Mouse (Mus musculus): ENCODE measurements around the gene Syna.
A peak's percentile ranks its signal among the peaks of the same experiment; 100 is the strongest.

Gene Syna

GRCm38 (mm10) chr5:134567445-134567844 is 7.5 kb upstream of the Syna start:
- no peak for DNase-seq

GRCm38 (mm10) chr5:134565696-134566095 is 5.7 kb upstream of the Syna start:
- DNase-seq = no peak

DNA sequence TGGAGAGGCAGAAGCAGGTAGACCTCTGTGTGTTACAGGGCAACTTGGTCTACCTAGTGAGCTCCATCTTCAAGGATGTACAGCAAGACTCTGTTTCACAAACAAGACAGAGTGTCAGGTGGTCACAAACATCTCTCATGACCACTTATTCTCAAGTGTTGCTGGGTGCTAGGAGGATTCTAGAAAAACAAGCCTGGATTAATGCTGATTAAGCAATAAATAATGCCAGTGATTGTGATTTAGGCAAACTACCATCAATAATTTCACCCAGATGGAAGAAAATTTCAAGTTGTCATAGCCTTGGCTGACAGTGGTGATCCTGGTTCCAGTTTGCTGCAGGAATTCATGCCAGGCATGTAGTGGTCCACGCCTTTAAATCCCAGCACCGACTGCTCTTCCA is 4.3 kb upstream of the Syna start:
- no peak for DNase-seq

- no peak for DNase-seq
Observed at GRCm38 (mm10) chr5:134560450-134561171, 640 bp upstream of the Syna start.

GRCm38 (mm10) chr5:134555463-134556164 is 4.4 kb downstream of the Syna start:
- DNase-seq = peak in 1 of 2 experiments; percentile 18

GRCm38 (mm10) chr5:134553951-134554546 is 5.9 kb downstream of the Syna start:
- DNase-seq = no peak

- peak; percentile 77 to 82 for DNase-seq
Observed at GRCm38 (mm10) chr5:134552110-134552972, 7.6 kb downstream of the Syna start, which contains the start of gene Clip2. TSS of gene Clip2 (minus strand) at chr5:134552434.

DNA sequence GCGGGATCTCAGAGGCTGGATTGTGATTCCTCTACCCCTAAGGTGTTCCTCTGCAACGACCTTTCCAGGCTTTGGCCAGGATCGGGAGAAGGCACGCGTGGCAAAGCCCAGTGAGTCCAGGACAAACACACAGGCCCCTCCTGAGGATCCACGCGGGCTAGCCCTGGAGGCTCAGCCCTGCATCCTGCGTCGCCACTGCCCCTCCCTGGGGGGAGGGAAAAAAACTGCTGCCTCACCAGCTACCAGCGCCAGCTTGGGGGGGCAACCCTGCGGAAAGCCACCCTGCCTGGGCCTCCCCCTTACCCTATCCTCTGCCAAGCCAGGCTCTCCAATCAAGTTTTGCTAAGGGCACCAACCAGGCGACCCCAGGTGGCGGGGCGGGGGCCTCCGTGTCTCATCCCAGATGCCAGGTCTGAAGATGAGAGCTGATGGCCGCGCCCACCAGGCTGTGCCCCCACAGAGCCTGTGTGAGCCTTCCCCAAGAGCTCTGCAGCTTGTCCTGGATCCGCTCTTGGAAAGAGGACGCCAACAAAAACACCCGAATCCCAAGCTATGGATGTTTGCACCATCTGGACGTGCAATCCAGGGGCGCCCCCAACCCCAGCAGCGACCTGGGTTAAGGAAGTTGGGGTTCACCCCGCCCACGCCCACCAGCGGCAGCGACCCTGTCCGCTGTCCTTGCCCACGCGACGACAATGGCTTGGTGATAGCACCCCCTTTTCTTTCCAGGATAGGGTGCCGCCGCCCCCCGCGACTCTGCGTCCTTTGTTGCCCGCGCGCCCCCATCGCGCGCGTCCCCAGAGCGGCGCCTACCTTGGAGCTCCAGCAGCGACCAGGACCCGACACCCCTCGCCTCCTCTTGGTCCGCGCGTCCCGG is 8.5 kb downstream of the Syna start:
- peak; percentile 32 to 52 for DNase-seq

DNA sequence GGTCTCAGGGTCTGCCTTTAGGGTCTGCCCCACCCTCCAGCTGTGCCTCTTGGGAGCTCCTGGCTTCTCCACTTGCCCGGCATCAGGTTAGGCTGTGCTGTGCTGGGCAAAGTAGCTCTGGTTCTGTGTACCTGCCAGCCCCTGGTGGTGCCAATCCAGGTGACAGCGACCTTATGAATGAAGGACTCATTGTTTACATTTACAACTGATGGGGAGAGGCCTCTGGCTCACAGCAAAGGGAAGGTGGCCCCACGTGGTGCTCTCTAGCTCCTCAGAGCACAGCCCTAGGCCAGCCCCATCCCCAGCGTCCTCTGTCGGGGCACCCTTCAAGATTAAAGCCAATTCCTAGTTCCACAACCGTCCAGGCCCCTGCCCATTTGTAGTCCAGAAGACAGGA is 9.1 kb downstream of the Syna start:
- peak in 1 of 2 experiments; percentile 15 for DNase-seq

DNA sequence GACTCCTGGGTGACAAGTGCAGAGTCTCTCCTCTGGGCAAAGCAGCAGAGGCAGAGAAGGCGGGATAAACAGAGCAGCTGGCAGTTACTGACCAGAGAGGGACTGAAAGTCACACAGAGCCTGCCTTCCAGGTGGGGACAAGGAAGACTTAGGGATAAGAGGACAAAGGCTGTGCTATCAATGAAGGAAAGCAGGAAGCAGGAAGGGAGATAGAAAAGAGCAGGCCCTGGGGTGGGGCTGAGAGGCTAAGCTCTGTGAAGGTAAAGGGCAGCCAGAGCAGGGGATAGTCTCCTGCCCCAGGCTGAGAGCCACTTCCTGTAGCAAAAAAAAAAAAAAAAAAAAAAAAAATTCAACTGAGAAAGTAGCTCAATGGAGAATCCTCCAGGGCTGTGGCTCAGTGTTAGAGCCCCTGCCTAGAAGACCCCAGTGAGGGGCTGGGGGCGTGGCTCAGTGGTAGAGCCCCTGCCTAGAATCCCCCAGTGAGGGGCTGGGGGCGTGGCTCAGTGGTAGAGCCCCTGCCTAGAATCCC is 10.3 kb downstream of the Syna start:
- no peak for DNase-seq

- no peak for DNase-seq
Observed at GRCm38 (mm10) chr5:134548306-134548705, 11.7 kb downstream of the Syna start.

GRCm38 (mm10) chr5:134546790-134547189 is 13.2 kb downstream of the Syna start:
- DNase-seq = no peak

DNA sequence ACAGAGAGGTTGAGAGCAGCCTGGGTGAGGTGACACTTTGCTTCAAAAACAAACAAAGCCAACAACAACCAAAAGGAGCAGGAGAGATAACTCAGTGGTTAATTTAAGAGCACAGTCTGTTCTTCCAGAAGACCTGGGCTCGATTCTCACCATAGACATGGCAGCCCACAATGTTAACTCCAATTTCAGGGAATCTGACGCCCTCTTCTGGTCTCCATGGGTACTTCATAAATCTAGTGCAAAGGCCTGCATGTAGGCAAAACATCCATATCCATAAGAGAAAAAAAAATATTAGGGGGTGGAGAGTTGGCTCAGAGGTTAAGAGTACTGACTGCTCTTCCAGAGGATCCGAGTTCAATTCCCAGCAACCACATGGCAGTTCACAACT is 14.7 kb downstream of the Syna start:
- DNase-seq = no peak

DNA sequence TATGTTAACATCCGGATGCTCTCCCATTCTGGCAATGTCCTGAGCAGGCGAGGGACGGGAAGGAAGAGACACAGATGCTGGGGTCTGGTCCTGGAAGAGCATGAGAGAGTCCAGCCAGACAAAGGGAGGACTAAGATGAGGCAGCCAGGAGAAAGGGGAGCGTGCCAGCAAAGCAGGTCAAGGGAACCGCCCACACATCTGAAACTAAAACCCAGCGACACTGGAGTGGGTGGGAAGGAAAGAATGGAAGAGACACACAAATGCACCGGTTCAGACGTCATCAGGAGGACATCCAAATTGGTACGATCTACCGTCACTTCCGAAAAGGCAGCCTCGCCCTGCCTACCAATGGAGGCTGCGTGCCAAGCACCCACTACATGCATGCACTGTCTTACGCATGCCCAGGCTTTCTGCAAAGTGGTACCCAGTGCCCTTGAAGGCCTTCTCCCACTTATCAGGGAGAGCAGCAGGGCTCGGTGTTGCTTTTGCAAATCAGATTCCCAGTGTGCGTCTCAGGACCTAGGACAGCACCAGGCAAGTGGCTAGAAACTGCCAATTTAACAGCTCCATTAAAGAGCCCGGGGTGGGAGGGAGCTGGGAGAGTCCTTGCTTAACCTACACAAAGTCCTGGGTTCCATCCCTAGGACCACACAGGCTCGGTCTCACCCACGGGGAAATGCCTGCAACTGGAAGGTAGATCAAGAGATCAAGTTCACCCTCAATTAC is 15.3 kb downstream of the Syna start:
- DNase-seq = no peak

GRCm38 (mm10) chr5:134541640-134542039 is 18.3 kb downstream of the Syna start:
- no peak for DNase-seq

DNA sequence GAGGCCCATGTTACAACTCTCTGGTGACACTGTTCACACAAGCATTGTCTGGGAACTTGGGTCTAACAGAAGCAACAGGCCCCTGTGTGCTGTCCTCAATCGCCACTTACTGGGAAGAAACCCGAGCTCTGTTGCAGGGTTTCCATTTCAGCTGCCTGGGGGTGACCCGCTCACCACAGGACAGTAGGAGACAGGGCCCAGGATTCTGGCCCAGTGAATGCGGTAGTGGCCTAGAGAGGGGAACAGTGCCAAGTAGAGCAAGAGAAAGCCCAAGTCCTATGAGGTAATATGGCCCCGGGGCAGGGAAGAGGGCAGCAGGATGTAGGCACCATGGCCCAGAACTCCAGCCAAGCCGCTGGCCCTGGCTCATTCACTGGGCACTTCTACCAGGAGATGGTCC is 19.1 kb downstream of the Syna start:
- no peak for DNase-seq

- peak; percentile 58 to 60 for DNase-seq
Observed at GRCm38 (mm10) chr5:134539891-134540290, 20.1 kb downstream of the Syna start.

GRCm38 (mm10) chr5:134536036-134536435 is 23.9 kb downstream of the Syna start:
- DNase-seq = no peak

GRCm38 (mm10) chr5:134532417-134532816 is 27.6 kb downstream of the Syna start:
- no peak for DNase-seq

DNA sequence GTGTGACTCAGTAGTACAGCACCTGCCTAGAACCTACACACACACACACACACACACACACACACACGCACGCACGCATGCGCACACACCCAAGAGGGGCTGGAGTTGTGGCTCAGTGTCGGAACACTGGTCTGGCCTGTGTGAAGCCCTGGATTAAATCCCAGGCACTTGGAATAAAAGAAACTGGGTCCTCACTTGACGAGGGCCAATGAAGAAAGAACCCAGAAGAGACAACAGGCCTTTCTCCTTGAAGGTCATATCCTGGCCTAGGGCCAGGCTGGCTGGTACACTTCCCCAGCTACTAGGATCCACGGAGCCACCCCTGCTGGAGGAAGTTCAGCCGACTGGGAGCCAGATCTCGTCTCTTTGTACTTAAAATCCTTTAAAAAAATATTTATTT is 28.4 kb downstream of the Syna start:
- no peak for DNase-seq

- DNase-seq = no peak
Observed at GRCm38 (mm10) chr5:134530830-134531229, 29.1 kb downstream of the Syna start.

Measured in thymus, adult 18-20 months (tissue).